Mouse (Mus musculus) forebrain, embryonic 14.5 days (tissue): Measurements from ENCODE around the gene Pde4c. TPM values are rescaled to one million over a fixed set of nuclear protein-coding genes. Genes with fewer than 3 reads are reported as not detected.
A peak's percentile ranks its signal among the peaks of the same experiment; 100 is the strongest.

Experiments used
- ATAC-seq: fragments of 200-750 bp; cut with Nextera tagmentation; 2 replicates; pipeline ENCODE4 v1.8.0; 2017; ENCODE audit warnings: mild to moderate bottlenecking, moderate library complexity
- DNase-seq: peaks from one replicate; pipeline ENCODE4 v3.0.0-alpha.2; 2015; ENCODE audit warnings: low spot score
- H3K27ac ChIP-seq: fragments of 300-500 bp; sonication (generic); 2 replicates; pipeline ENCODE4 v1.5.1; 2014; ENCODE audit warnings: low read depth, mild to moderate bottlenecking, control low read depth, low read length, moderate library complexity
- H3K27me3 ChIP-seq: fragments of 300-500 bp; sonication (generic); replicated peaks from 2 replicates; pipeline ENCODE4 v1.6.1; 2014; ENCODE audit warnings: low read length, control low read depth, mixed read lengths; ENCODE audit not compliant: control insufficient read depth, insufficient read depth
- H3K36me3 ChIP-seq: fragments of 300-500 bp; sonication (generic); 2 replicates; pipeline ENCODE4 v1.6.1; 2014; ENCODE audit warnings: low read length, control low read depth; ENCODE audit not compliant: control insufficient read depth, insufficient read depth
- H3K4me1 ChIP-seq: fragments of 300-500 bp; sonication (generic); 2 replicates; pipeline ENCODE4 v1.6.1; 2014; ENCODE audit warnings: antibody characterized with exemption, low read length, control low read depth; ENCODE audit not compliant: control insufficient read depth, insufficient read depth
- H3K4me2 ChIP-seq: fragments of 300-500 bp; sonication (generic); 2 replicates; pipeline ENCODE4 v1.6.1; 2014; ENCODE audit warnings: mild to moderate bottlenecking, control low read depth, low read length
- H3K4me3 ChIP-seq: fragments of 300-500 bp; sonication (generic); 2 replicates; pipeline ENCODE4 v1.5.1; 2014; ENCODE audit warnings: low read depth, low read length, control low read depth
- H3K9ac ChIP-seq: fragments of 300-500 bp; sonication (generic); 2 replicates; pipeline ENCODE4 v1.6.1; 2014; ENCODE audit warnings: mild to moderate bottlenecking, low read length, control low read depth, moderate library complexity
- H3K9me3 ChIP-seq: fragments of 300-500 bp; sonication (generic); replicated peaks from 2 replicates; pipeline ENCODE4 v1.6.1; 2016; ENCODE audit warnings: low read length, control low read depth, mixed read lengths; ENCODE audit not compliant: control insufficient read depth
- WGBS: fragments of 180-500 bp; shearing (Covaris S2); extraction: QIAGEN DNeasy Blood & Tissue Kit; methylation state at CpG from one replicate; pipeline ENCODE4 v1.1.7; 2014; 5-methylcytosine and 5-hydroxymethylcytosine counted together
- microRNA-seq: library from miRNA; unstranded; fragments of <30 nt; microRNA quantifications from one replicate; pipeline ENCODE4, GENCODE M21; 2016
- polyA plus RNA-seq: library from polyadenylated mRNA; unstranded; fragments of >200 nt; fragmentation: Nextera tagmentation; extraction: Ambion mirVana; gene quantifications from 2 replicates; pipeline ENCODE4 v1.2.1, GENCODE M21; 2014

Gene Pde4c
- polyA plus RNA-seq, 1 experiment from 2014 or later, result not detected

- H3K4me1 ChIP-seq, result peaks cover 11% of the 10 kb centered on the region
- no peak overlapping the region for H3K9ac ChIP-seq
- H3K4me2 ChIP-seq, result peak overlapping the region; percentile 91
- no peaks in the 10 kb centered on the region for H3K9me3 ChIP-seq
- H3K27me3 ChIP-seq, result peaks cover 33% of the 10 kb centered on the region
- peak overlapping the region; percentile 54 for H3K4me3 ChIP-seq
- no peak for ATAC-seq
- H3K36me3 ChIP-seq, result no peaks in the 10 kb centered on the region
- DNase-seq, result peak; percentile 42
- 9% methylated on average over 15 of the region's 15 CpGs for WGBS
- no peak overlapping the region for H3K27ac ChIP-seq
Observed at GRCm38 (mm10) chr8:70798281-70798680, 74.8 kb downstream of the Pde4c start.

GRCm38 (mm10) chr8:70800648-70801047, 77.1 kb downstream of the Pde4c start:
- Histone ChIP-seq H3K27ac (no peak overlapping the region), H3K27me3 (peaks cover 39% of the 10 kb centered on the region), H3K36me3 (no peaks in the 10 kb centered on the region), H3K4me3 (no peak overlapping the region), H3K4me1 (peaks cover 22% of the 10 kb centered on the region), H3K9ac (no peak overlapping the region), H3K4me2 (no peak overlapping the region), H3K9me3 (no peaks in the 10 kb centered on the region)
- 45% methylated on average over 10 of the region's 10 CpGs for WGBS
- DNase-seq (no peak), ATAC-seq (no peak)

Small RNA genes within 50 kb of the gene (microRNA-seq; reads per million reads assigned to microRNA genes)
- 0.66 reads per million for gene Mir7240

Other genes starting within 250 kb of the Pde4c start
- 19.3 and 19.6 TPM in 2 replicates for gene Klhl26, start 246.8 kb upstream of the Pde4c start, polyA plus RNA-seq
- 84.4 and 87.4 TPM in 2 replicates for gene Tmem59l, start 236.4 kb upstream of the Pde4c start, polyA plus RNA-seq
- 1.7 and 3.2 TPM in 2 replicates for gene Crlf1, start 230.6 kb upstream of the Pde4c start, polyA plus RNA-seq
- gene Rex1bd, start 217.0 kb upstream of the Pde4c start, polyA plus RNA-seq, result 174 and 199 TPM in 2 replicates
- gene Uba52, start 212.9 kb upstream of the Pde4c start, polyA plus RNA-seq, result 709 and 911 TPM in 2 replicates
- gene Fkbp8, start 196.0 kb upstream of the Pde4c start, polyA plus RNA-seq, result 363 and 380 TPM in 2 replicates
- gene Kxd1, start 195.8 kb upstream of the Pde4c start, polyA plus RNA-seq, result 49.1 and 57.9 TPM in 2 replicates
- gene Ell, start 184.3 kb upstream of the Pde4c start, polyA plus RNA-seq, result 15.1 TPM in 2 replicates
- gene Isyna1, start 129.3 kb upstream of the Pde4c start, polyA plus RNA-seq, result 59.0 and 75.1 TPM in 2 replicates
- gene Ssbp4, start 114.8 kb upstream of the Pde4c start, polyA plus RNA-seq, result 135 and 147 TPM in 2 replicates
- 0.89 and 1.9 TPM in 2 replicates for gene Lrrc25, start 107.6 kb upstream of the Pde4c start, polyA plus RNA-seq
- gene Gdf15, start 91.3 kb upstream of the Pde4c start, polyA plus RNA-seq, result 0.16 and 0.20 TPM in 2 replicates
- 85.7 and 101 TPM in 2 replicates for gene Pgpep1, start 63.3 kb upstream of the Pde4c start, polyA plus RNA-seq
- gene Lsm4, start 50.5 kb upstream of the Pde4c start, polyA plus RNA-seq, result 200 and 220 TPM in 2 replicates
- gene Jund, start 24.8 kb upstream of the Pde4c start, polyA plus RNA-seq, result 87.2 and 94.0 TPM in 2 replicates
- 0.06 and 0.10 TPM in 2 replicates for gene Iqcn, start 20.3 kb upstream of the Pde4c start, polyA plus RNA-seq
- not detected in 2 replicates for gene Gm3336, start 5.2 kb upstream of the Pde4c start, polyA plus RNA-seq
- gene Rab3a, start 31.0 kb downstream of the Pde4c start, polyA plus RNA-seq, result 330 and 371 TPM in 2 replicates
- 52.3 and 60.8 TPM in 2 replicates for gene Mpv17l2, start 37.2 kb downstream of the Pde4c start, polyA plus RNA-seq
- 57.9 and 84.9 TPM in 2 replicates for gene Pik3r2, start 53.0 kb downstream of the Pde4c start, polyA plus RNA-seq
- 15.5 and 18.6 TPM in 2 replicates for gene Mast3, start 81.3 kb downstream of the Pde4c start, polyA plus RNA-seq
- gene Il12rb1, start 84.7 kb downstream of the Pde4c start, polyA plus RNA-seq, result 0.22 TPM in 1 of 2 replicates, not detected in the other
- 6.8 and 7.4 TPM in 2 replicates for gene Arrdc2, start 116.0 kb downstream of the Pde4c start, polyA plus RNA-seq
- gene Kcnn1, start 139.5 kb downstream of the Pde4c start, polyA plus RNA-seq, result 7.3 and 11.3 TPM in 2 replicates
- 177 and 182 TPM in 2 replicates for gene Ccdc124, start 150.2 kb downstream of the Pde4c start, polyA plus RNA-seq
- gene Slc5a5, start 169.0 kb downstream of the Pde4c start, polyA plus RNA-seq, result 0.60 and 0.89 TPM in 2 replicates
- gene Rpl18a, start 173.7 kb downstream of the Pde4c start, polyA plus RNA-seq, result 2,846 and 4,258 TPM in 2 replicates
- 33.9 and 50.8 TPM in 2 replicates for gene Map1s, start 182.2 kb downstream of the Pde4c start, polyA plus RNA-seq